Mouse (Mus musculus) midbrain, postnatal 0 days (tissue): ENCODE measurements around the gene Tsc22d3. TPM values are rescaled to one million over a fixed set of nuclear protein-coding genes. Genes with fewer than 3 reads are reported as not detected.
A peak's percentile ranks its signal among the peaks of the same experiment; 100 is the strongest.

Experiments used
- ATAC-seq: fragments of 200-750 bp; cut with Nextera tagmentation; 2 replicates; pipeline ENCODE4 v1.8.0; 2017; ENCODE audit warnings: moderate number of reproducible peaks, mild to moderate bottlenecking, moderate TSS enrichment, moderate library complexity; ENCODE audit not compliant: low FRiP score
- DNase-seq: peaks from one replicate; pipeline ENCODE4 v3.0.0-alpha.2; 2015; ENCODE audit warnings: low spot score
- H3K27ac ChIP-seq: fragments of 300-500 bp; sonication (generic); 2 replicates; pipeline ENCODE4 v1.5.1; 2014; ENCODE audit warnings: low read depth, mild to moderate bottlenecking, low read length, mixed read lengths
- H3K27me3 ChIP-seq: fragments of 300-500 bp; sonication (generic); 2 replicates; pipeline ENCODE4 v1.6.1; 2014; ENCODE audit warnings: low read length, control low read depth, mixed read lengths; ENCODE audit not compliant: insufficient read depth
- H3K36me3 ChIP-seq: fragments of 300-500 bp; sonication (generic); 2 replicates; pipeline ENCODE4 v1.6.1; 2014; ENCODE audit warnings: low read length, control low read depth, mixed read lengths; ENCODE audit not compliant: insufficient read depth
- H3K4me1 ChIP-seq: fragments of 300-500 bp; sonication (generic); 2 replicates; pipeline ENCODE4 v1.6.1; 2014; ENCODE audit warnings: mild to moderate bottlenecking, control low read depth, antibody characterized with exemption, low read length, mixed read lengths; ENCODE audit not compliant: insufficient read depth
- H3K4me2 ChIP-seq: fragments of 300-500 bp; sonication (generic); 2 replicates; pipeline ENCODE4 v1.6.1; 2014; ENCODE audit warnings: low read depth, mild to moderate bottlenecking, low read length, mixed read lengths; ENCODE audit not compliant: poor library complexity, severe bottlenecking
- H3K4me3 ChIP-seq: fragments of 300-500 bp; sonication (generic); 2 replicates; pipeline ENCODE4 v1.5.1; 2014; ENCODE audit warnings: low read depth, mild to moderate bottlenecking, low read length, moderate library complexity
- H3K9ac ChIP-seq: fragments of 300-500 bp; sonication (generic); replicated peaks from 2 replicates; pipeline ENCODE4 v1.6.1; 2014; ENCODE audit warnings: mild to moderate bottlenecking, low read length, moderate library complexity, mixed read lengths; ENCODE audit not compliant: poor library complexity, severe bottlenecking
- H3K9me3 ChIP-seq: fragments of 300-500 bp; sonication (generic); 2 replicates; pipeline ENCODE4 v1.6.1; 2016; ENCODE audit warnings: low read length, control low read depth
- CTCF ChIP-seq: IDR thresholded peaks from 2 replicates; pipeline ENCODE4 v1.5.1; 2016; ENCODE audit warnings: antibody characterized with exemption, mild to moderate bottlenecking
- WGBS: fragments of 180-500 bp; shearing (Covaris S2); extraction: QIAGEN DNeasy Blood & Tissue Kit; methylation state at CpG from one replicate; pipeline ENCODE4 v1.1.7; 2014; 5-methylcytosine and 5-hydroxymethylcytosine counted together
- polyA plus RNA-seq: library from polyadenylated mRNA; unstranded; fragments of >200 nt; fragmentation: Nextera tagmentation; extraction: Ambion mirVana; gene quantifications from 2 replicates; pipeline ENCODE4 v1.2.1, GENCODE M21; 2015
- total RNA-seq: library from RNA; depleted of rRNA; stranded (reverse); fragments of >200 nt; gene quantifications from 2 replicates; pipeline ENCODE4 v1.2.3, GENCODE M21; 2014; rRNA removed

Tsc22d3 gene
- total RNA-seq (104 and 116 TPM in 2 replicates), polyA plus RNA-seq (105 and 115 TPM in 2 replicates)

DNA sequence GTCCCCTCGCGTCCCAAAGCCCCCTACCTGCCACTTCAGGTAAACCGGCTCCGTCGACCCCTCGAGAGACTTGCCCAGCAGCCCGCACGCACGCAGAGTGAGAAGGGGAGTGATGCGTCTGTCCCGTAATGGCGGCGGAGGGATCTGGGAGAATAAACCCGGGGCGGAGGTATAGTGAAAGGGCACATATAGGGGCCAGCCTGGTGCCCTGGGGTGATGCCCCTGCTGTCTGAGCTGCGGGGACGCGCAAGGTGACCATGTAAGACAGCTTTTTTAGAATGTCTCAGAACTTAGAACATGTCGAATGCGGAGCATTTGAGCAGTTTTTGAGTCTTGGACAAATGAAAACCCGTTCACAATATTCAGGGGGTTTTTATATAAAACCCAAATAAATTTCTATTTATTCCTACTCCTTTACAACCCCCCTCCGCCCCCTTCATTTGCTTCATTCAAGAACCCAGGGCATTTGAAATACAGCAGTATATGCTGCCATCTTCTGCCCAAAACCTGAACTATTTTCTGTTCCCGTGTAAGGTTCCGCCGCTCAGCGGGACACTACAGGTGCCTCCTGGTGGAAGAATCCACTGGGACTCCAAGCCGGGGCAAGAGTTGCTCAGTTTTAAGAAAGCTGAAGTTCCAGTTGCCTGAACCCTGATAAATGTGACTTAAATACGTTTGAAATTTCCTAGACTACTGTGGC lies at the start of gene Tsc22d3:
Gene Tsc22d3 (minus strand): TSS at position 250 of the 700 bp plus-strand sequence.
- Histone ChIP-seq H3K36me3 (no peaks in the 10 kb centered on the region), H3K9ac (no peak within 1 kb of the TSS), H3K27ac (no peak within 1 kb of the TSS), H3K4me2 (peak within 1 kb of the TSS; percentile 68), H3K4me3 (peak within 1 kb of the TSS; percentile 50), H3K4me1 (no peaks in the 10 kb centered on the region), H3K27me3 (peaks cover 12% of the 10 kb centered on the region), H3K9me3 (no peaks in the 10 kb centered on the region)
- 23% methylated on average over 28 of the region's 28 CpGs for WGBS
- ATAC-seq (peak; percentile 63; the same call in 1 of the 2 replicates), DNase-seq (peak; percentile 42)
- peak; percentile 68 for TF ChIP-seq CTCF

DNA sequence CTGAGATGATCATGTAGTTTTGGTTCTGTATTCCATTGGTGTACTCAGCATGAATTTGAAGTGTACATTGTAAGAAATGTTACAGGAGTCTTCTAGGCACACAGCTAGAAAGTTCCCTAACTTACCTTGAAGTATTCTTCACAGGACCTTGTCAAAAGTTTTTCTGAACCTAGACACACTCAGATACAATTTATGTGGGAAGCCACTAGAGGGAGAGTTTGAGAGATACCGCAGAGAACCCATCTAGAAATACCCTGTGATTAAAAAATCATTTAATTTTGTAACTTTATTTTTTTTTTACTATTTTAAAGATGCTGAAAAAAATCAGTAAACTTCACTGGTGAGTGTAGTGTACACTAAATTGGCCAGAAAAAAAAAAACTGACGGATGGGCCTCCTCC lies 39.1 kb upstream of the Tsc22d3 start:
- Histone ChIP-seq H3K36me3 (no peaks in the 10 kb centered on the region), H3K4me2 (no peak overlapping the region), H3K27ac (no peak overlapping the region), H3K4me1 (no peaks in the 10 kb centered on the region), H3K9me3 (no peaks in the 10 kb centered on the region), H3K27me3 (no peaks in the 10 kb centered on the region; the same call in 1 of the 2 replicates), H3K4me3 (no peak overlapping the region), H3K9ac (no peak overlapping the region)
- ATAC-seq (no peak), DNase-seq (no peak)
- TF ChIP-seq CTCF, result peak; percentile 34
- WGBS, result 62% methylated on average over 2 of the region's 2 CpGs

DNA sequence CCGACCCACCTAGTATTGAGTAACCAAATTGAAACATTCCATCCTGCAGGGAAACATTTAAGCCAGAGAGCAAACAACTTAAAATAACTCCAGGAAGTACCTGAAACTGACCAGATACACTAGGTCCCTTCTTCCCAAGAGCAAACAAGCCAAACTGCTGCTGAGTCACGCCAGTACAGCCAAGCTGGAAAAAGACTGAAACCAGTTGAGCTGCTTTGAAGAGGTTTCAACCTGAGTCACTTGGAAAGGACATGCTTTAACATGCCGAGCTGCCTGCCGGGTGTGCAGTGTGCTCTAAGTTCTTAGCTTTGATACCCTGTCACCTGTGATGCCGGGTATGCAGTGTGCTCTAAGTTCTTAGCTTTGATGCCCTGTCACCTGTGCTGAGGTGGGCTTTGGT lies 37.6 kb upstream of the Tsc22d3 start:
- TF ChIP-seq CTCF, result no peak
- WGBS, result 86% methylated on average over 5 of the region's 5 CpGs
- Histone ChIP-seq H3K4me2 (no peak overlapping the region), H3K27ac (no peak overlapping the region), H3K36me3 (no peaks in the 10 kb centered on the region), H3K9ac (no peak overlapping the region), H3K4me3 (no peak overlapping the region), H3K27me3 (no peaks in the 10 kb centered on the region; the same call in 1 of the 2 replicates), H3K4me1 (no peaks in the 10 kb centered on the region), H3K9me3 (no peaks in the 10 kb centered on the region)
- ATAC-seq (no peak), DNase-seq (no peak)

DNA sequence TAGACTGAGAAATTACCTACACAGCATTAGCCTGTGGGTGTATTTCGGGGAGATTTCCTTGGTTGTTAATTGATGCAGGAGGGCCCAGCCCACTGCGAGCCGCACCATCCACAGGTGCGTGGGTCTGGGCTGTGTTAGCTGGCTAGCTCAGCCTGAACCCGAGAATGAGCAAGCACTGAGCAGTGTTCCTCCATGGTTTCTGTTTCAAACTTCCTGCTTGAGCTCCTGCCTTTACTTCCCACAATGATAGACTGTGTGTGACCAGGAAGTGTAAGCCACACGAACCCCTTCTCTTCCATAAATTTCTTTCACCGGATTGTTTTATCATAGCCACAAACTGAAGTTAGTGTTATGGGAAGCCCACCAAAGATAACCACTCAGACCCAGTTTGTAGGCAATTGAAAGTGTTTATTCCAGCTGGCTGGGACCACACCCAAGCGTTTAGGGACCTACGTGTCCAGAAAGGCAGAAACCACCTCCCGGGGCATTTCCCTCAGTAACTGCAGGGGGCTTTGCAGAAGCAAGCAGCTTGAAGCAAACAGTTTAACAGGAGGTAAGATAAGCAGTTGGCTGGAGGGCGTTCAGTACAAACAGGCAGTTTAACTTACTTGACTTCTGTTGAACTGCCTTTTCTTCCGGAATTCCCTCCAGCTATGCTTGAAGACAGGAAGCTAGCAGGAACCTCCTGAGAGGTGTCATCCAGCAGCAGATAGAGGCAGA lies 24.6 kb upstream of the Tsc22d3 start:
- no peak for TF ChIP-seq CTCF
- no peak for DNase-seq
- Histone ChIP-seq H3K27ac (no peak overlapping the region), H3K4me3 (no peak overlapping the region), H3K27me3 (peaks cover 5% of the 10 kb centered on the region; the same call in 1 of the 2 replicates), H3K4me1 (no peaks in the 10 kb centered on the region), H3K4me2 (no peak overlapping the region), H3K9me3 (no peaks in the 10 kb centered on the region), H3K9ac (no peak overlapping the region), H3K36me3 (no peaks in the 10 kb centered on the region)
- 73% methylated on average over 12 of the region's 12 CpGs for WGBS
- ATAC-seq, result no peak

DNA sequence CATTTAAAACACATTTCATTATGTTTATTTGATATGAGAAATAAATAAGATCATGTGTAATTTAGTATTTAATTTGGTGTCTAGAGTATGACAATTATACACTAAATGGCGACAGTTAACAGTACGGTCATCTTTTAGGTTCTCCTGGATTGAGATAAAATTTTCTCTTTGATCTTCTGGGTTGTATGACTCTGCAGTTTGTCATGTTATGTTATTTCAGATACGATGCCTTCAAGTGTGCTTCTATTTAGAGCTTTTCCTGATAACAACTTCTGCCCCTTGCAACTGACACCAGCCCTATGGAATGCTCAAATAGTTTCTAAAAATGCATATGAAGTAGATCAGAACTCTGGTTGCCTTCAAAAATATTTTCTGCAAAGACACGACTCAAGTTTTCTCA lies 9.5 kb upstream of the Tsc22d3 start:
- Histone ChIP-seq H3K4me1 (no peaks in the 10 kb centered on the region), H3K36me3 (no peaks in the 10 kb centered on the region), H3K9me3 (no peaks in the 10 kb centered on the region), H3K27ac (no peak overlapping the region), H3K4me3 (no peak overlapping the region), H3K9ac (no peak overlapping the region), H3K4me2 (no peak overlapping the region), H3K27me3 (peaks cover 9% of the 10 kb centered on the region; the same call in 1 of the 2 replicates)
- ATAC-seq (no peak), DNase-seq (no peak)
- WGBS, result 90% methylated on average over 4 of the region's 4 CpGs
- no peak for TF ChIP-seq CTCF

DNA sequence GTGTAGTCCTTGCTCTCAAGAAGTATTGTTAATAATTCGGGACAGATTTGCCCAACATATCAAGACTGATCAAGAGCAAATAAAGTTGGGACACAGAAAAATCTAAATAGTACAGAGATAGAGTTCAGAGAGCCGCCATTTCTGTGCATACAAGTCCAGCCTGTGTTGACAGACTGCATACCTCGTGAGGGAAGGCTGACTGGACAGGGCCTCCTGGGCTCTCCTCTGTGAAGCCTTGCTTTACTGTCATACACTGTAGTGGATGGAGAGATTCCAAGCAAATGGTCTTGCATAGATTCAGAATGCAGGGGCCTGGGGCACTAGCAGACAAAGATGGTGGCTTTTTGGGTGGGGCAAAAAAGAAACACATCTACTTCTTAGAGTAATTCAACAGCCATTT lies 1.4 kb upstream of the Tsc22d3 start:
- WGBS, result 70% methylated on average over 3 of the region's 3 CpGs
- no peaks in the 10 kb centered on the region for H3K36me3 ChIP-seq
- no peaks in the 10 kb centered on the region for H3K4me1 ChIP-seq
- no peak overlapping the region for H3K9ac ChIP-seq
- peaks cover 17% of the 10 kb centered on the region for H3K27me3 ChIP-seq
- ATAC-seq (no peak), DNase-seq (no peak)
- no peak overlapping the region for H3K27ac ChIP-seq
- H3K9me3 ChIP-seq, result no peaks in the 10 kb centered on the region
- H3K4me2 ChIP-seq, result no peak overlapping the region
- no peak for TF ChIP-seq CTCF
- no peak overlapping the region for H3K4me3 ChIP-seq
